Mouse (Mus musculus) brain, adult 10 weeks (tissue): Measurements from ENCODE around the gene Rbm4. TPM values are rescaled to one million over a fixed set of nuclear protein-coding genes. Genes with fewer than 3 reads are reported as not detected.

Experiments used
- polyA plus RNA-seq: library from polyadenylated mRNA; stranded (reverse); fragments of 350-450 nt; fragmentation: Illumina TruSeq; extraction: RNeasy Lipid Tissue Mini Kit (QIAGEN cat#74804); gene quantifications from one replicate; pipeline ENCODE4 v1.2.3, GENCODE M21; 2015; ENCODE audit warnings: low read depth, low replicate concordance

Rbm4 gene
- 41.4 TPM for polyA plus RNA-seq

DNA sequence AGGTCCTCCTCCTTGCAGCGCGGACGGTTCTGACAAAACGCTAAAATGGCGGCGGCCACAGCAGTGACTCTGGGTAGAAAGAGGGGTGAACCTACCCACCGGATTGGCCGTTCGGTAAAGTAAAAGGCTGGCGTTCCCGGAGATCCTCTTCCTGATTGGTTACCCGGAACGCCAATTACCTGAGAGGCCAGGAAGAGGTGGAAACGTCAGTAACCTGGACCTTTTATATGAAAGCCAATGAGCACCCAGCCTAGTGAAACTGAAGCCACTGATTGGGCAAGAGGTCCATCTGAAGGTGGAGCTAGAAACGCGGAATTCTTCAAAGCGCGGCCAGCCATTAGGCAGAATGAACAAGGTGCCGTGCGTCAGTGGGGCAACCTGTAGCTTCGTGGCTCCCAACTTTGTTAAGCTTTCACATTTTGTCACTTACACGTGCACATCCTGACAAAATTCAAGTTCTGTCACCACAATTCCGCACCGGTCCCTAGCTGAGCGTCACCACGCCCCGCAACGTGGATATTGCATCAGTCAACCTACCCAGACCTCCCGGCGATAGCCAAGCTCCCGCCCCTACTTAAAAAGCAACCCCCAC lies at the start of gene Rbm4:
Gene Rbm4 (minus strand): TSS at position 71 of the 592 bp plus-strand sequence.

GRCm38 (mm10) chr19:4839149-4839548 lies 45.4 kb upstream of the Rbm4 start, which contains the start of the genes Ccs and Ccdc87:
TSS of gene Ccs (minus strand) at chr19:4839332.
TSS of gene Ccdc87 (plus strand) at chr19:4839366.

DNA sequence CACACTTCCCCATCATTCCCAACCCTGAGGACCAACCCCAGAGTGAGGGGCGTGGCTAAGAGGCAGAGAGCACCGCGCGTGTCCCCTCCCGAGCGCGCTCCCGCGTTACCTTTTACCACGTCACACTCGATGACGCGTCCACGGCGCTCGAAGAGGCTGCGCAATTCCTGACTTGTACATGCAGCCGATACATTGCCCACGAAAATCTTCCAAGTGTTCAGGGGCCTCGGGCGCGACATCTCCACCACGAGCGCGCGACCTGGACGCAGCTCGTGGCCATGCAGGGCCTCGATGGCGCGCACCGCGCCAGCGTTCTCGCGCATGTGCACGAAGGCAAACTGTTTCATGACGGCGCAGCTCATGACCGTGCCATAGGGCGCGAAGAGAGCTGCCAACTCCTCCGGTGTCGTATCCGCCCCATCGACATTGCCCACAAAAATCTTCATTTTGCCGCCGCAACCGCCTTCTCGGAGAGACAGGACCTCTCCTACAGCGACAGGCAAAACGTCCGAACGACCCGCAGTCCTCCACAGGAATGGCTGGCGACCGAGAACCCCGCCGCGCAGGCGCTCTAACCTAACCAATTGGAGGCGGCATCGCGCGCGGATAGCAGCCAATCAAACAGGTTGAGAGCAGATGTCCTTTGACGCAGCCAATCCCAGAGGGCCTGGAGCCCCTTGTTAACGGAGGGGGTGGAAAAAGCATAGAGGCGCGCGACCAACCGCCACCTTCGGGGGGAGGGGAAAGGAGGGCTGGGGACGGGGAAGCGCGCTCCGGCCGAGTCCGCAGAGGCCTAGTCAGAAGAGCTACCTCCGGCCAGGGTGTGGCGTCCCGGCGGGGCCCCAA lies 17.6 kb upstream of the Rbm4 start, which contains the start of the genes Gm21992 and Rbm14:
Gene Gm21992 (minus strand): TSS at position 550 of the 846 bp plus-strand sequence.
Gene Rbm14 (minus strand): TSS at position 572 of the 846 bp plus-strand sequence.

DNA sequence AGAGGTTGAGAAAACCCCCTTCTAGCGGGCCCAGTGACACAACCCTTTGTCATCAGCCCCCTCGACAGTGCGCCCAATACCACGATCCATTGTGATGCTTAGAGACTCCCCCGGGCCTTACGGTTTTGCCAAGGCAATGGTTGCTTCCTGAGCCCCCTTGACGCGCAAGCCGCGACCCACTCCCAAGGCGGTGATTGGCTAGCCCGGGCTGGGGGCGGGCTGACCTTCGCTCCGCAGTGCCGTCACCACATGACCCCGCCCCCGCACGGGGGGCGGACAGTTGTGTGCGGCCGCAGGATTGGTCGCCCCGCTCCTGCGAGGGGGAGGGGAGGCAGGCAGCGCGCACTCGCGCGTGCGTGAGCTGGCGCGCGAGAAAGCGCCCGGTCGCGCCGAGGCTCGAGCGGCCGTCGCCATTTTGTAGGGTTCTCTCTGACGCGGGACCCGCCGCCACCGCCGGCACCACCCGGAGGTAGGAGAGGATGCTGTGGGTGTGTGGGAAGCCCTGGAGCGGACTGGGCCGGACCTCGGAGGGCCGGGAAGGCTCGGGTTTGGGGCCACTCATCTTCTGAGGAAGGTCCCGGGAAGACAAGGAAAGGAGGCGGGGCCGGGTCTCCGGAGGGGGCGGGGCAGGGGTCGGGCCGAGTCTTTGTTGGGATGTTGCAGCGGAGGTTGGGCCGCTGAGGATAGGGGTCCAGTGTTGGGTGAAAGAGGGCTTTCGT lies 37.3 kb downstream of the Rbm4 start, which contains the start of gene Rbm4b:
Gene Rbm4b (plus strand): TSS at position 305 of the 719 bp plus-strand sequence.

Other genes with a start within 250 kb of the Rbm4 start
- gene Lrfn4, start 178.2 kb downstream of the Rbm4 start, polyA plus RNA-seq = 21.6 TPM
- 33.2 TPM for gene Rce1, start 168.3 kb downstream of the Rbm4 start, polyA plus RNA-seq
- gene Gm960, start 95.2 kb downstream of the Rbm4 start, polyA plus RNA-seq = 2.2 TPM
- gene Sptbn2, start 82.7 kb downstream of the Rbm4 start, polyA plus RNA-seq = 238 TPM
- gene Rbm4b, start 37.4 kb downstream of the Rbm4 start, polyA plus RNA-seq = 28.5 TPM
- 15.5 TPM for gene Gm21992, start 17.7 kb upstream of the Rbm4 start, polyA plus RNA-seq
- 18.0 TPM for gene Rbm14, start 17.7 kb upstream of the Rbm4 start, polyA plus RNA-seq
- gene Ccs, start 45.4 kb upstream of the Rbm4 start, polyA plus RNA-seq = 37.6 TPM
- gene Ccdc87, start 45.5 kb upstream of the Rbm4 start, polyA plus RNA-seq = 1.8 TPM
- 85.3 TPM for gene Ctsf, start 61.2 kb upstream of the Rbm4 start, polyA plus RNA-seq
- gene Actn3, start 84.0 kb upstream of the Rbm4 start, polyA plus RNA-seq = 1.2 TPM
- gene Zdhhc24, start 84.8 kb upstream of the Rbm4 start, polyA plus RNA-seq = 23.6 TPM
- gene Bbs1, start 112.7 kb upstream of the Rbm4 start, polyA plus RNA-seq = 26.4 TPM
- gene Dpp3, start 134.4 kb upstream of the Rbm4 start, polyA plus RNA-seq = 45.4 TPM
- 16.6 TPM for gene Peli3, start 149.2 kb upstream of the Rbm4 start, polyA plus RNA-seq
- 106 TPM for gene Mrpl11, start 168.2 kb upstream of the Rbm4 start, polyA plus RNA-seq
- gene Npas4, start 196.4 kb upstream of the Rbm4 start, polyA plus RNA-seq = 12.4 TPM
- gene Slc29a2, start 230.0 kb upstream of the Rbm4 start, polyA plus RNA-seq = 14.1 TPM
- gene B4gat1, start 244.9 kb upstream of the Rbm4 start, polyA plus RNA-seq = 133 TPM
- 3.9 TPM for gene AC124502.3, start 245.0 kb upstream of the Rbm4 start, polyA plus RNA-seq
- gene Brms1, start 247.5 kb upstream of the Rbm4 start, polyA plus RNA-seq = 31.7 TPM